Comparison of ENCODE assay signal across 16 mouse cellular contexts in the genomic region with DNA sequence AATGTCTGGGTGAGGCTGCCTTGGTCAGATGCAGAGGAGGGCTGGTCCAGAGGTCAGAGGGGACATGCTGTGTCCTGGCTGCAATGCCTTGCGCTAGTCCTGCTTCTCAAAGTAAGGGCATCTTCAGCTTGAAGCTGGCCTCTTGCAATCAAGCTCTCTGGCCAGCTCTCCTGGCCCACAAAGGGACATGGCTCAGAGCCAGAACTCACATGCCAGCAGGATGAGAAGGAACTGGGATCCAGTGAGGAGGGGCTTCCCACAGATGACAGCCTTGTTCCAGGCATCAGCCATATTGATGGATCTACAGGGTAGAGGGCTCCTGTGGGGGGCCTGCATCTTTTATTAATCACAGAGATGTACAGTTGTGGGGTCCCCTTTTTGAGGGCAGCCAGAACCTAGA.
DNase-seq lines count a peak whose midpoint lies in the region; ATAC-seq and TF ChIP-seq lines count a peak whose summit lies in the region.
"Had no signal": no experiment of that assay in that cellular context is flagged by ENCODE, and none has a peak within 500 bp of the region (broad histone marks: within the 10 kb centered on the region; RNA-seq: fewer than 3 reads in every experiment).

No protein-coding gene starts in this region.

- no peak for TF ChIP-seq CTCF in lung, embryonic 14.5 days (IDR thresholded peaks at IDR 0.05; ENCODE audit: low read depth)

- H3K4me1 ChIP-seq in heart, embryonic 10.5 days: no peaks in the 10 kb centered on the region; the same call in 1 of the 2 replicates
- H3K4me1 ChIP-seq in lung, embryonic 14.5 days (ENCODE audit: insufficient read depth): no peaks in the 10 kb centered on the region
- H3K4me1 ChIP-seq: liver, embryonic 13.5 days had no signal

- H3K4me3 ChIP-seq in heart, embryonic 10.5 days: no peak overlapping the region
- no peak overlapping the region for H3K4me3 ChIP-seq in lung, embryonic 14.5 days (ENCODE audit: low read depth, low read length)
- H3K4me3 ChIP-seq: heart, embryonic 13.5 days; hindbrain, embryonic 10.5 days; liver, embryonic 13.5 days; neural tube, embryonic 13.5 days had no signal

- WGBS in heart, embryonic 10.5 days: 70% methylated on average over 1 of the region's 1 CpGs
- 96% methylated on average over 1 of the region's 1 CpGs for WGBS in lung, embryonic 14.5 days

- no peak for ATAC-seq in lung, embryonic 14.5 days (ENCODE audit: insufficient read depth)

- peaks cover 26% of the 10 kb centered on the region for H3K27me3 ChIP-seq in heart, embryonic 10.5 days (ENCODE audit: insufficient read depth, poor library complexity, severe bottlenecking)
- no peaks in the 10 kb centered on the region for H3K27me3 ChIP-seq in lung, embryonic 14.5 days (ENCODE audit: insufficient read depth, low read length)
- H3K27me3 ChIP-seq: liver, embryonic 13.5 days; neural tube, embryonic 13.5 days had no signal

- H3K27ac ChIP-seq in heart, embryonic 10.5 days: no peak overlapping the region
- H3K27ac ChIP-seq in lung, embryonic 14.5 days (ENCODE audit: low read depth): no peak overlapping the region
- H3K27ac ChIP-seq: heart, embryonic 13.5 days; hindbrain, embryonic 10.5 days; kidney, postnatal 0 days; liver, embryonic 13.5 days; neural tube, embryonic 13.5 days had no signal

- intact Hi-C loops in heart, postnatal 10 days (cut with DNase I): no loop called here

- no peak overlapping the region for H3K4me2 ChIP-seq in lung, embryonic 14.5 days
- H3K4me2 ChIP-seq: heart, embryonic 13.5 days; liver, embryonic 13.5 days; neural tube, embryonic 13.5 days had no signal

- H3K36me3 ChIP-seq in heart, embryonic 10.5 days: no peaks in the 10 kb centered on the region
- no peaks in the 10 kb centered on the region for H3K36me3 ChIP-seq in lung, embryonic 14.5 days (ENCODE audit: insufficient read depth)
- H3K36me3 ChIP-seq: heart, embryonic 13.5 days; hindbrain, embryonic 10.5 days; liver, embryonic 13.5 days; neural tube, embryonic 13.5 days had no signal

- H3K9ac ChIP-seq in lung, embryonic 14.5 days: no peak overlapping the region
- H3K9ac ChIP-seq: heart, embryonic 13.5 days; liver, embryonic 13.5 days; neural tube, embryonic 13.5 days had no signal

- no peaks in the 10 kb centered on the region for H3K9me3 ChIP-seq in heart, embryonic 10.5 days
- no peaks in the 10 kb centered on the region for H3K9me3 ChIP-seq in lung, embryonic 14.5 days (ENCODE audit: low read depth, low read length)
- H3K9me3 ChIP-seq: heart, embryonic 13.5 days; hindbrain, embryonic 10.5 days; liver, embryonic 13.5 days; neural tube, embryonic 13.5 days had no signal

- peak; percentile 5 for DNase-seq in adrenal gland, adult 2 months
- DNase-seq in adrenal gland, adult (ENCODE audit: inconsistent age in 2 of 2, low spot score in 1 of 2): no peak
- peak; percentile 10 to 31 for DNase-seq in heart, postnatal 10 days
- no peak for DNase-seq in heart, embryonic 10.5 days (ENCODE audit: low spot score)
- peak; percentile 17 for DNase-seq in lung, embryonic 14.5 days
- no peak for DNase-seq in lung, adult 18-20 months
- DNase-seq in Muller cell, postnatal 12 days (ENCODE audit: inconsistent ontology term): peak; percentile 39
- no peak for DNase-seq in embryo, embryonic 9.5 days (ENCODE audit: extremely low spot score)
- DNase-seq: cerebellum, adult 9-11 months; gastrocnemius, postnatal 36 days; liver, embryonic 13.5 days; spleen, adult 18-20 months had no signal

Comparison
In these comparisons a context has a peak if more than half of its experiments do, and no peak if none do; other contexts are left out.
1. DNase-seq: peak in adrenal gland, adult 2 months (single experiment), heart, postnatal 10 days (2 of 2), lung, embryonic 14.5 days (single experiment) and Muller cell, postnatal 12 days (single experiment); none in adrenal gland, adult (0 of 2), heart, embryonic 10.5 days (single experiment), lung, adult 18-20 months (0 of 2) and embryo, embryonic 9.5 days (single experiment).